Mouse (Mus musculus) liver, adult 2 months (tissue): Measurements from ENCODE around the gene Rcor1.

Experiments
- CTCF ChIP-seq: fragments of 200-500 bp; IDR thresholded peaks from 2 replicates; pipeline ENCODE4 v1.5.1; 2011; ENCODE audit warnings: low read depth, low read length, control low read depth
- POLR2A ChIP-seq: fragments of 200-500 bp; IDR thresholded peaks from 2 replicates; pipeline ENCODE4 v1.6.1; 2011; ENCODE audit warnings: low read length, control low read depth; ENCODE audit not compliant: insufficient read depth; ENCODE audit errors: extremely low read depth

DNA sequence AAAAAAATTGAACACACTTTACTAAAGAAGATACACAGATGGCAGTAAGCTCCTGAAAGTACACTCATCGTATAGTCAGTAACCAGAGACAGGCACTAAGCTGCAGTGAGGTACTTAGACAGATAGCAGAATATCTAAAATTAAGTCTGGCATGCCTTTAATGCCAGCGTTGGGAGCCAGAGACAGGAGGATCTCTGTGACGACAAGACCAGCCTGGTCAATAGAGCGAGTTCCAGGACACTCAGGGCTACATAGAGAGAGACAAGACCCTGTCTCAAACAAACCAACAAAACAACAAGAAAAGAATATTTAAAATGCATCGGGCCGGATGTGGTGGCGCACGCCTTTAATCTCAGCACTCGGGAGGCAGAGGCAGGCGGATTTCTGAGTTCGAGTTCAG is 41.1 kb upstream of the Rcor1 start:
- TF ChIP-seq POLR2A = no peak
- TF ChIP-seq CTCF = no peak
